Mouse (Mus musculus) hindbrain, embryonic 11.5 days (tissue): ENCODE measurements at regions not wholly inside any gene's neighbourhood (a gene's known extent, or its start where the extent isn't known, plus 50 kb on each side); places are given as distances from the start of the nearest gene placed in this dataset.

Experiments
- ATAC-seq: fragments of 200-750 bp; cut with Nextera tagmentation; 2 replicates; pipeline ENCODE4 v1.8.0; 2017; ENCODE audit warnings: mild to moderate bottlenecking, moderate TSS enrichment, moderate library complexity; ENCODE audit not compliant: low FRiP score
- DNase-seq: peaks from one replicate; pipeline ENCODE4 v3.0.0-alpha.2; 2015; ENCODE audit warnings: low spot score
- H3K27ac ChIP-seq: fragments of 300-500 bp; sonication (generic); 2 replicates; pipeline ENCODE4 v1.5.1; 2014; ENCODE audit warnings: mild to moderate bottlenecking, low read depth, low read length
- H3K27me3 ChIP-seq: fragments of 300-500 bp; sonication (generic); 2 replicates; pipeline ENCODE4 v1.6.1; 2014; ENCODE audit warnings: mild to moderate bottlenecking, low read length, moderate library complexity, mixed read lengths; ENCODE audit not compliant: control insufficient read depth, insufficient read depth
- H3K36me3 ChIP-seq: fragments of 300-500 bp; sonication (generic); 2 replicates; pipeline ENCODE4 v1.6.1; 2014; ENCODE audit warnings: mild to moderate bottlenecking, low read length, moderate library complexity, mixed read lengths; ENCODE audit not compliant: control insufficient read depth, insufficient read depth
- H3K4me1 ChIP-seq: fragments of 300-500 bp; sonication (generic); replicated peaks from 2 replicates; pipeline ENCODE4 v1.6.1; 2014; ENCODE audit warnings: low read length, mixed read lengths; ENCODE audit not compliant: control insufficient read depth, insufficient read depth
- H3K4me2 ChIP-seq: fragments of 300-500 bp; sonication (generic); replicated peaks from 2 replicates; pipeline ENCODE4 v1.6.1; 2014; ENCODE audit warnings: mild to moderate bottlenecking, low read depth, low read length
- H3K4me3 ChIP-seq: fragments of 300-500 bp; sonication (generic); 2 replicates; pipeline ENCODE4 v1.5.1; 2014; ENCODE audit warnings: low read depth, low read length
- H3K9ac ChIP-seq: fragments of 300-500 bp; sonication (generic); 2 replicates; pipeline ENCODE4 v1.6.1; 2014; ENCODE audit warnings: low read depth, low read length
- H3K9me3 ChIP-seq: fragments of 300-500 bp; sonication (generic); 2 replicates; pipeline ENCODE4 v1.6.1; 2016; ENCODE audit warnings: low read length; ENCODE audit not compliant: control insufficient read depth
- WGBS: fragments of 180-500 bp; shearing (Covaris S2); extraction: QIAGEN DNeasy Blood & Tissue Kit; methylation state at CpG from one replicate; pipeline ENCODE4 v1.1.7; 2014; 5-methylcytosine and 5-hydroxymethylcytosine counted together

DNA sequence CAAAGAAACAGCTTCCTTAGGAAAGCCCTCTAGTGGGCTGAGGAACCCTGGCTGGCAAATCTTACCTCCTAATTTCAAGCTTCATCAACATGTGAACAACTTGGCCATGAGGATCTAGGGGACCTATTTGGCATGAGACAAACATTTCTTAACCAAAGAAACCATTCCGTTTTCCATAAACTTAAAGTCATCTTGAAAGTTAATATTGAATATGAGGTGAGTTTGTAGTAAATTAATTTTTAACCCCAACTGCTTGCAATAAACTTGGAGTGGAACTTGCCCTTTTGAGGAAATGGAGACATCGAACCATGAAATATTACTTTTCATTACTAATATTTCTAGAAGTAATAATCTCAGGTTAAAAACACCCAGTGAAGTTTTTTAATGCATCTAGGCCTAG, 229.7 kb downstream of the Cdh26 start:
- 91% methylated on average over 2 of the region's 2 CpGs for WGBS
- no peak for ATAC-seq
- no peak overlapping the region for H3K4me2 ChIP-seq

DNA sequence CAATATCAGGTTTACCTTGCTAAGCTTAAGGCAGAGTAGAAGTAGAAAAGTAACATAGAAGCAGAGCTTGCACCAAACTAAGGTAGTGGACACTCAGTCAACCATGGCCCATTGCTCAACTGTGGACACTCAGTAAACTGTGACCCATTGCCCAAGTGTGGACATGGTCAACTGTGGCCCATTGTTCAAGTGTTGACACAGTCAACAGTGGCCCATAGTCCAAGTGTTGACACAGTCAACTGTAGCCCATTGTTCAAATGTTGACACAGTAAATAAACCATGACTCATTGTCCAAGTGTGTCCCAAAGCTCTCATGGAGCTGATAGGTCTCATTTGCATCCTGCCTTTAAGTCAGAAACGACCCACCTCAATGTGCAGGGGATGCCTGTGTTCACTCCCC, 232.1 kb downstream of the Cdh26 start:
- H3K4me3 ChIP-seq: no peak overlapping the region
- no peaks in the 10 kb centered on the region for H3K36me3 ChIP-seq
- WGBS: 60% methylated on average over 1 of the region's 1 CpGs
- DNase-seq (no peak), ATAC-seq (no peak)
- no peaks in the 10 kb centered on the region for H3K9me3 ChIP-seq
- H3K27ac ChIP-seq: no peak overlapping the region
- H3K9ac ChIP-seq: no peak overlapping the region
- H3K4me1 ChIP-seq: no peaks in the 10 kb centered on the region
- no peaks in the 10 kb centered on the region for H3K27me3 ChIP-seq
- no peak overlapping the region for H3K4me2 ChIP-seq

More for the DNA sequence above, 229.7 kb downstream of the Cdh26 start:
- H3K4me1 ChIP-seq: no peaks in the 10 kb centered on the region
- no peaks in the 10 kb centered on the region for H3K27me3 ChIP-seq
- H3K9me3 ChIP-seq: no peaks in the 10 kb centered on the region
- no peak overlapping the region for H3K27ac ChIP-seq
- H3K9ac ChIP-seq: no peak overlapping the region
- H3K4me3 ChIP-seq: no peak overlapping the region
- no peaks in the 10 kb centered on the region for H3K36me3 ChIP-seq
- DNase-seq: no peak

DNA sequence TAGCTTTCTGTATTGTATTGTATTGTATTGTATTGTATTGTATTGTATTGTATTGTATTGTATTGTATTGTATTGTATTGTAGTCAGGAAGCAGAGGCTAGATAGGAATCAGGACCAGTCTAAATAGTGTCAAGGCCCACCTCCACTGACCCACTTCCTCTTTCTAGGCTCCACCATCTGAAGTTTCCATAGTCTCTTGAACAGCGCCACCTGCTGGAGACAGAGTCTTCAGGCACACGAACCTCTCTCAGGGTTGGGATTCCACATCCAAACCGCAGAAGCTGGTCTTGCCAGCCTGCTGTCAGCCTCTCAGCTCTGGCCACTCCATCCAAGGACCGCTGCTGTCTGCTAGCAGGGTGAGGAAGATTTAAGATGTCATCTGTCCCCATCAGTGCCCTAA, 234.6 kb downstream of the Cdh26 start:
- H3K9me3 ChIP-seq: no peaks in the 10 kb centered on the region
- 8% methylated on average over 4 of the region's 4 CpGs for WGBS
- H3K4me1 ChIP-seq: no peaks in the 10 kb centered on the region
- no peaks in the 10 kb centered on the region for H3K27me3 ChIP-seq
- H3K4me3 ChIP-seq: no peak overlapping the region
- no peak overlapping the region for H3K4me2 ChIP-seq
- no peak overlapping the region for H3K27ac ChIP-seq
- peak; percentile 66 for ATAC-seq
- no peak overlapping the region for H3K9ac ChIP-seq
- DNase-seq: peak; percentile 86
- H3K36me3 ChIP-seq: no peaks in the 10 kb centered on the region

DNA sequence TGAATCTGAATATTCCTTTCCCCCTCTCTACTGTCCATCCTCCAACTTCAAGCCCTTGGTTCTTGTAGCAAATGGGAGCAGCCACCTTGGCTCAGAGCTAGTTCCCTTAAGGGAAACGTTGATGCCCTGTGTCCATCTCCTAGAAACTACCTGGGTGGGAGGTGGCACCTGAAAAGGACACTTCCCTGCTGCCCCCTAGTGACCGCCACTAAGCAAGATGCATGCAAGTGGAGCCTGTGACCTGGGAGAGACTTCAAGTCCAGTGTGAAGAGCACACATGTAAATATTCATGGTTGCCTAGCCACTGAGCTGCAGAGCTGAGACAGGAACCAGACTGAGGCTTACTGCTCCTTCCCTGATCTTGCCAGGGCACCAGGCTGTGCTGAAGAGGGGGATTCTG, 238.1 kb downstream of the Cdh26 start:
- 10% methylated on average over 2 of the region's 2 CpGs for WGBS
- Histone ChIP-seq H3K4me1 (no peaks in the 10 kb centered on the region), H3K27me3 (no peaks in the 10 kb centered on the region), H3K4me2 (no peak overlapping the region), H3K9me3 (no peaks in the 10 kb centered on the region), H3K4me3 (no peak overlapping the region), H3K36me3 (no peaks in the 10 kb centered on the region), H3K9ac (no peak overlapping the region), H3K27ac (no peak overlapping the region)
- no peak for DNase-seq
- ATAC-seq: no peak

DNA sequence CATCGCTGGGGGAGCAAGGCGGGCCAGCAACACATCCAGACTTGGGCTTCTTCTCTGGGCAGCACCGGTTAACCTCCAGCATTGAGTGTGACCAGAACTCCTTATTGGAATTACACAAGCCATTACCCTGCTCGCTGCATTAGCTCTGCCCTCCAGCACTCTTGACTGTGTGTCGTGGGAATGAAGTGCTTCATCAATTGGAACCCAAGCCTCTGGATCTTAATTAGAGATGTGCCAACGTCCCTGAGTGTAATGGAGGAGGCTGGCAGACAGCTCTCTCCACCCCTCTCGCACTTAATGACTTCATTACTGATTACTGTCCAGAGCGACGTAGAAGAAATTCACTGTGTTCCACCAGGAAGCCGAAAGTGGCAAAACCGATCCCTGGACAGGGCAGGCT, 240.6 kb downstream of the Cdh26 start:
- ATAC-seq: peak; percentile 30; the same call in 1 of the 2 replicates
- WGBS: 73% methylated on average over 11 of the region's 11 CpGs
- Histone ChIP-seq H3K4me2 (no peak overlapping the region), H3K36me3 (no peaks in the 10 kb centered on the region), H3K4me3 (no peak overlapping the region), H3K4me1 (no peaks in the 10 kb centered on the region), H3K9me3 (no peaks in the 10 kb centered on the region), H3K27ac (no peak overlapping the region), H3K27me3 (no peaks in the 10 kb centered on the region), H3K9ac (no peak overlapping the region)
- no peak for DNase-seq

DNA sequence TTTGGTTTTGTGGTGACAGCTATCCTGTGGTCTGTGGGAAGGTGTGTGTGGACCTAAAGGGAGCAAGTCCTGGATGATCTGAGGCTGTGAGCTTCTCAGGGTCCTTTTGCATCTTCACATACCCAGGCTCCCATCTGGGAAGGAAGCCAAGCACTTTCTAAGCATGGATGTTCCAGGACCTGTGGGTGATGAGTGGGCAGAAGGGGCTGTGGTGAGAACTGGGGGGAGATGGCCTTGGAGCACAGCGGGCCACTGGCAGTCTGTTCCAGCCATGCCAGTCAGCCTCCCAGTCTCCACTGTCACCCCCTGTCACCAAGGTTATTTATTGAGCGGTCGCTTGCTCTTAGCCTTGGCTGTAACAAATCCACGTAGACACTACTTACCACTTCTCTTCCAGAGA, 243.3 kb downstream of the Cdh26 start:
- no peak for ATAC-seq
- no peaks in the 10 kb centered on the region for H3K4me1 ChIP-seq
- no peak for DNase-seq
- no peak overlapping the region for H3K4me3 ChIP-seq
- H3K36me3 ChIP-seq: no peaks in the 10 kb centered on the region
- H3K9me3 ChIP-seq: no peaks in the 10 kb centered on the region
- no peak overlapping the region for H3K27ac ChIP-seq
- no peak overlapping the region for H3K4me2 ChIP-seq
- H3K9ac ChIP-seq: no peak overlapping the region
- no peaks in the 10 kb centered on the region for H3K27me3 ChIP-seq
- 87% methylated on average over 4 of the region's 4 CpGs for WGBS

DNA sequence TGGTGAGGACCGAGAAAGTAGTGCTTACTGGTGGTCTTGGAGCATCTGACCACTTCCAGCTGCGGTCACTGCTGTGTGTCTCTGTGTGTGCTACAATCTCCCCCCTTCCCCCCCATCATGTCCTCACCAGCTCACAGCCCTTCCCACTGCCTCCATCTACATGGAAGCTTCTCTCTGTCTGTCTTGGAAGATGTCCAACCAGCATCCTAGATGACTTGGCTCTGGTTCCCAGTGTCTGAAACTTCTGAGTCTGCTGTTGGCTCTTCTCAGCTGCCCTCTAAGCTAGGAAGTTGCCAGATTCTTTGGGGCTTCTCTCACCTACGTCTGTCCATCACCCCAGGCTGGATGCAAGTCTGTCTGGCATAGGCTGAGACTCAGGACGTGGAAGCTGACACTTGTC, 244.3 kb downstream of the Cdh26 start:
- 76% methylated on average over 4 of the region's 4 CpGs for WGBS
- Histone ChIP-seq H3K36me3 (no peaks in the 10 kb centered on the region), H3K27ac (no peak overlapping the region), H3K9me3 (no peaks in the 10 kb centered on the region), H3K4me2 (no peak overlapping the region), H3K27me3 (no peaks in the 10 kb centered on the region), H3K9ac (no peak overlapping the region), H3K4me3 (no peak overlapping the region), H3K4me1 (no peaks in the 10 kb centered on the region)
- DNase-seq (no peak), ATAC-seq (no peak)

DNA sequence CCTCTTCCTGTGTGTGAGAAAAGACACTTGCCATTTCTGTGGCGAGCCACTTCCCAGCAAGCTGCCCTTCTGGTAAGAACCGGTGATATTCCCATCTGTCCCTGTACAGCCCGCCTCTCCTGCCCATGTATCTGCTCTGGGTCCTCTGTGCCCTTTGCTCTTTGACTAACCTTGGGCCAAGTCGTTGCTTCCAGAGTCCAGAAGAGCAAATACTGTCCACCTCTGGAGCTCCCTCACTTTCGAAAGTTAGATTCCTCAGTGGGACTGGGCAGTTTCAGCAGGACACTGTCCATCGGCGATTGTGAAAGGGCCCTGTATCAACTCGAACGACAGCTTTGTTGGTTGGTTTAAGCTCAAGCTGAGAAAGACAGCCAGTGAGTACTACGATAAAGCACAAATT, 246.6 kb downstream of the Cdh26 start:
- Histone ChIP-seq H3K9me3 (no peaks in the 10 kb centered on the region), H3K27me3 (no peaks in the 10 kb centered on the region), H3K4me1 (no peaks in the 10 kb centered on the region), H3K27ac (no peak overlapping the region), H3K4me3 (no peak overlapping the region), H3K4me2 (no peak overlapping the region), H3K36me3 (no peaks in the 10 kb centered on the region), H3K9ac (no peak overlapping the region)
- DNase-seq: no peak
- whole genome bisulfite sequencing: 89% methylated on average over 10 of the region's 10 CpGs
- no peak for ATAC-seq

DNA sequence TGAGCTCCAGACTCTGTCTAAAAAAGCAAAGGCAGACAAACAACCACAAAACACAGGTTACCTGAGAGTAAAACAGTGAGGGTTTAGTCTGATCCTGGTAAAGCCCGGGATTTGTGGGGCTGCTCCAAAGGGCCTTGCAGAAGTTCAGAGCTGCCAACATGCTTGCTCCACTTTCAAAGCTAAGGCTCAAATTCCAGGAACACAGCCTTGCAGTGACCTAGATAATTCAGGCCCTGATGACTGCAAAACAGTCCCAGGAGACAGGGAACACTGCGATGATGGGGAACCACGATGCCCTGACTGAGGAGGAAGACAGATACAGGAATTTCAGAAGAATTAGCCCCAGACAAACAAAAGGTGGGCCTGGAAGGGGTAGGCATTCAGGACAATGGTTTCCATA, 250.0 kb downstream of the Cdh26 start:
- 68% methylated on average over 3 of the region's 3 CpGs for WGBS
- no peak overlapping the region for H3K9ac ChIP-seq

More for the DNA sequence above, 250.0 kb downstream of the Cdh26 start:
- Histone ChIP-seq H3K4me1 (no peaks in the 10 kb centered on the region), H3K27ac (no peak overlapping the region), H3K4me2 (no peak overlapping the region), H3K9me3 (no peaks in the 10 kb centered on the region), H3K4me3 (no peak overlapping the region), H3K27me3 (no peaks in the 10 kb centered on the region), H3K36me3 (no peaks in the 10 kb centered on the region)
- DNase-seq (no peak), ATAC-seq (no peak)
